In the genomic region with DNA sequence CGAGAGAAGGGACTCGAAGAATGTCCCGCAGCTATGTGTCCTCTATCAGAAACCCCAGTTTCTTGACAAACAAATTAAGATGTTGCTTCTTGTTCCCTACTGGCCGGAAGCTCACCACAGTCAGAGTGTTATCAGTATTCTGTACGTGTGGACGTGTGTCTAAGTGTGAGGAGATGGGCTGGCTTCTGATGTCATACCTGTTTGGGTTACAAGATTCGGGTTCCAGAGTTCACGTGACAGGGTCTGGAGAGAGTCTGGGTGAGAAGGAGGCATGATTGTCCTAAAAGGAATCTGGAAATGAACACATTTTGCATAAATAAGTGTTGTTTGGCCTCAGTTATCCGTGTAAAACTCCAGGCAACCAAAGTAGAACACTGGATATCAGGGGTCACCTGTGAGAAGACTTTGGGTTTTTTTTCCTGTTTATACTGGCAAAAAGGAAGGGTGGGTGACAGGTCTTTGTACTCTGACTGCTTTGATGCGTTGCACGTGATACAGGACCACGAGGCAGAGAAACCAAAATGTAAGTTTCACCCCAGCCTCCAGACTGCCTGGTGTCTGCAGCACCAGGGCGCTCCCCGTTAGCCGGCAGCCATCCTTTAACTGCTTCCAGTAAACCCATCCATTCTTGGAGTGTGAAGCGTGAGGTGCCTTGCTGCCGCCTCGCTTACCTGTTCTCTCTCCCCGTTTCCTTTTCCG, we compare ENCODE assay signal across 18 mouse cellular contexts.
DNase-seq lines count a peak whose midpoint lies in the region; ATAC-seq and TF ChIP-seq lines count a peak whose summit lies in the region.
"Had no signal": no experiment of that assay in that cellular context is flagged by ENCODE, and none has a peak within 500 bp of the region (broad histone marks: within the 10 kb centered on the region; RNA-seq: fewer than 3 reads in every experiment).

No protein-coding gene starts in this region.

- TF ChIP-seq CTCF in left cerebral cortex, adult 2 months (IDR thresholded peaks at IDR 0.05), result no peak

- H3K27ac ChIP-seq in embryonic facial prominence, embryonic 12.5 days, result peak overlapping the region; percentile 23; the same call in 1 of the 2 replicates
- H3K27ac ChIP-seq in hindbrain, embryonic 12.5 days, result no peak overlapping the region
- no peak overlapping the region for H3K27ac ChIP-seq in left cerebral cortex, adult 2 months
- H3K27ac ChIP-seq: intestine, embryonic 15.5 days; layer of hippocampus, adult 2 months; liver, embryonic 12.5 days; neural tube, embryonic 13.5 days had no signal

- peaks cover 7% of the 10 kb centered on the region; the same call in 1 of the 2 replicates for H3K36me3 ChIP-seq in embryonic facial prominence, embryonic 12.5 days
- no peaks in the 10 kb centered on the region for H3K36me3 ChIP-seq in hindbrain, embryonic 12.5 days
- H3K36me3 ChIP-seq: intestine, embryonic 15.5 days; liver, embryonic 12.5 days; neural tube, embryonic 13.5 days had no signal

- H3K9ac ChIP-seq in embryonic facial prominence, embryonic 12.5 days, result peak overlapping the region; percentile 27; the same call in 1 of the 2 replicates
- no peak overlapping the region for H3K9ac ChIP-seq in hindbrain, embryonic 12.5 days
- H3K9ac ChIP-seq: intestine, embryonic 15.5 days; liver, embryonic 12.5 days; lung, embryonic 14.5 days; neural tube, embryonic 13.5 days had no signal

- no peaks in the 10 kb centered on the region for H3K9me3 ChIP-seq in embryonic facial prominence, embryonic 12.5 days
- H3K9me3 ChIP-seq in hindbrain, embryonic 12.5 days (replicated peaks), result no peaks in the 10 kb centered on the region
- H3K9me3 ChIP-seq: intestine, embryonic 15.5 days; liver, embryonic 12.5 days; megakaryocyte, embryonic 14.5 days; neural tube, embryonic 13.5 days had no signal

- no peaks in the 10 kb centered on the region for H3K27me3 ChIP-seq in embryonic facial prominence, embryonic 12.5 days
- no peaks in the 10 kb centered on the region for H3K27me3 ChIP-seq in hindbrain, embryonic 12.5 days
- H3K27me3 ChIP-seq: intestine, embryonic 15.5 days; neural tube, embryonic 13.5 days had no signal

- peaks cover 23% of the 10 kb centered on the region for H3K4me1 ChIP-seq in embryonic facial prominence, embryonic 12.5 days
- H3K4me1 ChIP-seq in hindbrain, embryonic 12.5 days, result peaks cover 10% of the 10 kb centered on the region
- H3K4me1 ChIP-seq: intestine, embryonic 15.5 days; liver, embryonic 12.5 days; megakaryocyte, embryonic 14.5 days; neural tube, embryonic 13.5 days had no signal

- intact Hi-C loops in left cerebral cortex, adult 2 months (cut with DNase I), result loop anchor here (5.0 kb wide), 1 partner anchor 77 kb away; no protein-coding TSS in a partner anchor

- H3K4me3 ChIP-seq in embryonic facial prominence, embryonic 12.5 days, result no peak overlapping the region
- H3K4me3 ChIP-seq in hindbrain, embryonic 12.5 days, result no peak overlapping the region
- H3K4me3 ChIP-seq in left cerebral cortex, adult 2 months, result no peak overlapping the region
- H3K4me3 ChIP-seq: intestine, embryonic 15.5 days; layer of hippocampus, adult 2 months; liver, embryonic 12.5 days; megakaryocyte, embryonic 14.5 days; neural tube, embryonic 13.5 days had no signal

- WGBS in embryonic facial prominence, embryonic 12.5 days, result 66% methylated on average over 20 of the region's 20 CpGs
- 81% methylated on average over 20 of the region's 20 CpGs for WGBS in hindbrain, embryonic 12.5 days

- no peak overlapping the region for H3K4me2 ChIP-seq in embryonic facial prominence, embryonic 12.5 days (replicated peaks)
- H3K4me2 ChIP-seq in hindbrain, embryonic 12.5 days (replicated peaks), result no peak overlapping the region
- H3K4me2 ChIP-seq: intestine, embryonic 15.5 days; liver, embryonic 12.5 days; lung, embryonic 14.5 days; neural tube, embryonic 13.5 days had no signal

- DNase-seq in frontal cortex, postnatal 36 days (ENCODE audit: low spot score in 2 of 2), result no peak
- peak; percentile 21 for DNase-seq in thymus, postnatal 0 days (ENCODE audit: low spot score)
- DNase-seq in thymus, adult 18-20 months, result no peak
- no peak for DNase-seq in ovary, adult 18-20 months (ENCODE audit: low spot score)
- no peak for DNase-seq in left cerebral cortex, adult 2 months (ENCODE audit: extremely low spot score in 1 of 2, low spot score in 2 of 2)
- DNase-seq: adrenal gland, postnatal 10 days; cerebellum, adult 11 months; heart, adult 11 months; lung, embryonic 14.5 days; right cerebral cortex, postnatal 4 days had no signal

- ATAC-seq in frontal cortex, adult (ENCODE audit: low TSS enrichment), result peak; percentile 47; the same call in 1 of the 2 replicates
- ATAC-seq in embryonic facial prominence, embryonic 12.5 days (ENCODE audit: insufficient number of reproducible peaks, insufficient read depth, low FRiP score, low TSS enrichment), result no peak
- no peak for ATAC-seq in hindbrain, embryonic 12.5 days (ENCODE audit: low FRiP score)
- ATAC-seq: intestine, embryonic 15.5 days; liver, embryonic 12.5 days had no signal
